Mouse (Mus musculus) CD8-positive naive resting alpha-beta T cell, adult 2 months (primary cell): ENCODE data around the gene Akr1c6.
"Not testable (repeated sequence)": the region's sequence is repeated elsewhere in the genome, so short reads cannot be mapped to it uniquely, and the experiment has no call there.

Experiments used
- DNase-seq, 2 experiments: peaks; one replicate each; pipeline ENCODE4 v3.0.0; 2022; ENCODE audit warnings: low read depth in 2 of 2, low spot score in 2 of 2

Gene Akr1c6

GRCm38 (mm10) chr13:4434006-4434405 lies at the start of gene Akr1c6:
Akr1c6 (plus strand) TSS chr13:4434306.
- no peak for DNase-seq

DNA sequence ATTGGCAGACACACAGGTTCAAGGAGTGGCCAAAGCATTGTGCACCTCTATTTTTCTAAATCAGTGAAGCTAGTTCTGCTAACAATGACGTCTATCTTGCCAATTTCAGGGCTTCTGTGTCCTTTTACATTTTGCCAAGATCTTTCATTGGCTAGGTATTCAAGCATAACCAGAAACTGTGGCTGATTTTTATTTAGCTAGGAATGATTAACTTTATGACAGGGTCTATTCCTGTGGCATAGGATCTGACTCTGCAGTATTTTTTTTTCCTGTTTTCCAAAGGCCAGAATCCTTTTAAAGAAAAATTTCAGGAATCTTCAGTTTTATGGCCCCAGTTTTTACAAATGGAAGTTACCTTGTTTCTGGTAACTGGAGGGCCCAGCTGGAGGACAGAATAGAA lies 49.2 kb upstream of the Akr1c6 start:
- no peak for DNase-seq

GRCm38 (mm10) chr13:4385541-4385940 lies 48.6 kb upstream of the Akr1c6 start:
- DNase-seq = no peak

DNA sequence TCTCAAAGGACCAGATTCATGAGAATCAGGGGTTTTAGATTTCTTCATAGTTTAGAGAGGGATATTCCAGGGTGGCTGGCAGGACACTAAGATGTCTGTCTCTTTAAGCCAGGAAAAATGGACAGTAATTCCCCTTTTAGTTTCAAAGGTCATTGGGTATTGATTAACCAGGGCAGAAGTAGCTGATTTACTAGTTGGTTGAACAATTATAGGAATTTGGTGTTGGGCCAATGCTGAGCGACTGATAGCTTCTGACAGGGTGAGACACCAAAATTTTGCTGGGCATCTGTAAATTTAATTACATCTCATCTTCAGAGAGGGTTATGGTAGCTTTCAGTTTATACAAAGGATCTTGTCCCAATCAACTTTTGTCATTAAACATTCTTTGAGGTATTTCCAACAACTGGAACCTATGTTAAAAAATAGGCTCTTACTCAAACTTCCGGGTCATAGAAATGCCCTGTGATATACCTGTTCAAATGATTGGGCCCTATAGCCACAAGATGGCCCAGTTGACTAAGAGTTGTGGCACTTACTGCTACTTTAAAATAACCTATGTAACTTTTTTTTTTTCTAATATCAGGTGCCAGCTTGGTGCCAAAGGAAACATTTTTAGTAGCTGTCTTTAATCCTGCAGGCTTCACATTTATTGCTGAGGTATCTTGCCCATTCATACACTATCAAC lies 45.2 kb upstream of the Akr1c6 start:
- no peak for DNase-seq

GRCm38 (mm10) chr13:4400360-4400759 lies 33.7 kb upstream of the Akr1c6 start:
- not testable (repeated sequence) for DNase-seq

DNA sequence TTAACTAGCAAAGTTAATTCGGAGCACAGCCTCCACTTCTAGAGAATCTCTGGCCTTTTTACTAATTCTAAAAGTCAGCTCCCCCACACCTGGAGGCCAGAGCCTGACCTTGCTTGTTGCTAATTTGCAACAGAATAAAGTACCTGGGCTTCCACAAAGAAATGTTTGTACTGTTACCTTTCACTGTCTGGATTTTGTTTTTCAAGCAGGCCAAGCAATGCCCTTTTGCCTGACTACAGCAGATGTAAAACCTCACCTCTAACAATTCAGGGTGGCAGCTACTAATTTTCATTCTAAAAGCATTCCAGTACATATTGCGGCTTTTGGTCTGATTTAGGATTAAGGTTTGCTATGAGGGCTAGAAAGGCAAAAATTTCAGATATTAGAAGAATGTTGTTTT lies 33.3 kb upstream of the Akr1c6 start:
- DNase-seq = no peak

GRCm38 (mm10) chr13:4402221-4402620 lies 31.9 kb upstream of the Akr1c6 start:
- no peak for DNase-seq

DNA sequence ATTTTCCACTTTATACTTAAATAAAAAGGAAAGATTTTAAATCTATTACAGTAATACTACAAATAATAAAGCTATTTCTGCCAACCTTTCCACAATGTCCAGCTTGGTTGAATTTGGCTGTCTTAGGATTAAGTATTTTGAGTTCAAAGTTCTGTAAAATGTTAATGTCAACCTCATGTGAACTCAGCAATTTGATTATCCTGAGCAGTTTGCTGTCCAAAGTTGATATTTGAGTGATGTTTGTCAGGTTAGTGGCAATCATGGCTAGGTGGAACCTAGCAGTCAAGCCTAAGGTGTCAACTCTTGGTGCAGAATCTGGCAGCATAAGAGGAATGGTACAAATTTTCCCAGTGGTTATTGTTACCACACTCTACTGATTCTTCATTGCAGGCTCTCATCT lies 29.4 kb upstream of the Akr1c6 start:
- no peak for DNase-seq

- DNase-seq = no peak
Measured at GRCm38 (mm10) chr13:4406771-4407170, 27.3 kb upstream of the Akr1c6 start.

- DNase-seq = no peak
Measured at GRCm38 (mm10) chr13:4428558-4428957, 5.5 kb upstream of the Akr1c6 start.

DNA sequence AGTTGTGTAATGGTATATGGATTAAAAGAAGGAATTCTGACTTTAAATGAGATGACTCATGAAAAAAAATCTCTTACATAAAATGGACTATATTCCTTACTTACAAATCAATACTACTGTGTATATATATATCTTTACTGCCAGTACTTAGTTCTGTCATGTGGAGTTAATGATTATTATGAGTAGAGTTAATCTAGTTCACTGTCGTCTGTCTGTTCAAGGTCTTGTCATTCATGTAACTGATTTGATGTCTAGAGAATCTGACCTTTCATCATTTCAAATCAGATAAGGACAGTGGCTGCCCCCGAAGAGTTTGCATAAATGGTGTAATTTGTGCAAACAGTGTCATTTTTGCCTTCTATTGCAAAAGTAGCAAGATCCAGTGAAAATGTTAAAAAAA lies 5.1 kb upstream of the Akr1c6 start:
- no peak for DNase-seq

DNA sequence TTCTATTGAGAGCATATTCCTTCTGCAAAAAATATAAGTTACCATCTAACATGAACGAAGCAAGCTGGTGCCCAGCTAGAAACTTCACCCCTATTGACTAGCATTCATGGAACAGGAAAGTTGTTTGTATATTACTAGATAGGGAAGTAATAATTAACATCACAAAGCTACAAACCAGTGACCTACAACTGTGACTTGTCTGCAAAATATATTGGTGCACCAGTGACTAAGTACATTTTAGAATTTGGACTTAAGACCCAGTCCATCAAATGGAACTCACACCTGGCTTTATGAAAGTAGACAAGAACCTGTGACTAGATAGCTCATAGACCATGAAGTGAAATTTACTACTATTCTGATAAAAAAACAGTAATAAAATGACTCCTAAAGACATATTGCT lies 3.0 kb upstream of the Akr1c6 start:
- DNase-seq = no peak

DNA sequence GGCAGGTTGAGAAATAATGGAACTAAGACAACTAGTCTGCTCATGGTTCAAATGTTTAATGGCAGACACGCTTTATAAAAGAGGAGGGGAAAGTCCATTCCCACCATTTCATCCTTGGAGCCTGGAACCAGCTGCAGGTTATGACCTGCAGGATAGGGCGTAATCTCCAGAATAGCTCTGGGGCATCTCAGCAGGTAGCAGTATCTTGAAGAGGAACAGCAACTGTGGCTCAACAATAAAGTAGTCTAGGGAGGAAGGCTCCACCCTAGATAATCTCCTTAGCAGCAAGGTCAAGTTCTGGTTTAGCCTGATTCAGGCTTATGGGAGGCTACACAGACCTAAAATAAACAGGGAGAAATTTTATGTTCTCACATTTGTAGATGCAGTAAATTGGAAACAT lies 31.5 kb downstream of the Akr1c6 start:
- no peak for DNase-seq

- DNase-seq = no peak
Measured at GRCm38 (mm10) chr13:4467896-4468295, 33.8 kb downstream of the Akr1c6 start.
